Mouse (Mus musculus) thymus, adult 2 months (tissue): ENCODE data around the gene Ly6g5c. TPM values are rescaled to one million over a fixed set of nuclear protein-coding genes. Genes with fewer than 3 reads are reported as not detected.
"Not testable (repeated sequence)": the region's sequence is repeated elsewhere in the genome, so short reads cannot be mapped to it uniquely, and the experiment has no call there.

Source experiments
- DNase-seq: peaks from one replicate; pipeline ENCODE4 v3.0.0; 2021
- H3K27ac ChIP-seq: fragments of 200-500 bp; 2 replicates; pipeline ENCODE4 v1.5.1; 2012; ENCODE audit warnings: low read length, control low read depth; ENCODE audit not compliant: control insufficient read depth, insufficient read depth
- H3K27me3 ChIP-seq: fragments of 200-500 bp; 2 replicates; pipeline ENCODE4 v1.6.1; 2012; ENCODE audit warnings: mild to moderate bottlenecking, low read length, moderate library complexity, mixed read lengths; ENCODE audit not compliant: control insufficient read depth, insufficient read depth
- H3K36me3 ChIP-seq: fragments of 200-500 bp; 2 replicates; pipeline ENCODE4 v1.6.1; 2012; ENCODE audit warnings: mild to moderate bottlenecking, low read length, moderate library complexity; ENCODE audit not compliant: control insufficient read depth, insufficient read depth
- H3K4me1 ChIP-seq: fragments of 200-500 bp; replicated peaks from 2 replicates; pipeline ENCODE4 v1.6.1; 2012; ENCODE audit warnings: low read length; ENCODE audit not compliant: control insufficient read depth, insufficient read depth
- H3K4me3 ChIP-seq: fragments of 200-500 bp; 2 replicates; pipeline ENCODE4 v1.5.1; 2012; ENCODE audit warnings: mild to moderate bottlenecking, low read length, control low read depth, moderate library complexity; ENCODE audit not compliant: control insufficient read depth, insufficient read depth
- CTCF ChIP-seq: fragments of 200-500 bp; IDR thresholded peaks from 2 replicates; pipeline ENCODE4 v1.5.1; 2012; ENCODE audit warnings: mild to moderate bottlenecking, control low read depth, low read length, moderate library complexity, borderline replicate concordance; ENCODE audit not compliant: control insufficient read depth, poor library complexity, insufficient read depth; ENCODE audit errors: extremely low read depth
- POLR2A ChIP-seq: fragments of 200-500 bp; IDR thresholded peaks from 2 replicates; pipeline ENCODE4 v1.6.1; 2012; ENCODE audit warnings: mild to moderate bottlenecking, low read length, control low read depth, moderate library complexity; ENCODE audit not compliant: control insufficient read depth, poor library complexity, insufficient read depth; ENCODE audit errors: extremely low read depth
- WGBS: fragments of 180-500 bp; shearing (Covaris S2); methylation state at CpG from one replicate; pipeline ENCODE4 v1.1.7; 2018; 5-methylcytosine and 5-hydroxymethylcytosine counted together
- polyA plus RNA-seq: library from polyadenylated mRNA; depleted of rRNA; stranded (reverse); fragments of >200 nt; gene quantifications from 2 replicates; pipeline ENCODE4 v1.2.3, GENCODE M21; 2012

Gene Ly6g5c
- polyA plus RNA-seq, 1 experiment, result 0.27 TPM

- under 1% methylated on average over 19 of the region's 19 CpGs for WGBS
These were observed 13.8 kb downstream of the Ly6g5c start, which contains the start of gene Csnk2b for GRCm38 (mm10) chr17:35121871-35122303. Gene Csnk2b, minus strand, starts transcription at chr17:35122053.

GRCm38 (mm10) chr17:35123287-35123686 lies 15.2 kb downstream of the Ly6g5c start:
- 96% methylated on average over 9 of the region's 9 CpGs for WGBS
- H3K36me3 ChIP-seq, H3K4me3 ChIP-seq, H3K27ac ChIP-seq, H3K27me3 ChIP-seq, DNase-seq: not testable (repeated sequence)
- H3K4me1 ChIP-seq, result peaks cover 27% of the 10 kb centered on the region

More at GRCm38 (mm10) chr17:35121871-35122303, 13.8 kb downstream of the Ly6g5c start, which contains the start of gene Csnk2b:
- TF ChIP-seq CTCF (no peak), POLR2A (no peak)
- peak within 1 kb of the TSS; percentile 86 for H3K4me3 ChIP-seq
- peak; percentile 41 for DNase-seq
- peaks cover 17% of the 10 kb centered on the region for H3K4me1 ChIP-seq
- peaks cover 19% of the 10 kb centered on the region for H3K36me3 ChIP-seq
- no peaks in the 10 kb centered on the region for H3K27me3 ChIP-seq
- peak within 1 kb of the TSS; percentile 31 for H3K27ac ChIP-seq

GRCm38 (mm10) chr17:35124261-35124896 lies 16.3 kb downstream of the Ly6g5c start:
- 97% methylated on average over 12 of the region's 12 CpGs for WGBS
- H3K4me1 ChIP-seq, result peaks cover 27% of the 10 kb centered on the region
- not testable (repeated sequence) for DNase-seq, H3K27me3 ChIP-seq, H3K4me3 ChIP-seq, H3K27ac ChIP-seq, H3K36me3 ChIP-seq

GRCm38 (mm10) chr17:35125081-35125480 lies 17.0 kb downstream of the Ly6g5c start:
- peaks cover 27% of the 10 kb centered on the region for H3K4me1 ChIP-seq
- no peaks in the 10 kb centered on the region for H3K36me3 ChIP-seq
- no peaks in the 10 kb centered on the region for H3K27me3 ChIP-seq
- WGBS, result 96% methylated on average over 1 of the region's 1 CpGs
- no peak for DNase-seq
- H3K4me3 ChIP-seq, result no peak overlapping the region
- H3K27ac ChIP-seq, result no peak overlapping the region
- TF ChIP-seq CTCF, result no peak
- no peak for TF ChIP-seq POLR2A

GRCm38 (mm10) chr17:35125578-35125977 lies 17.5 kb downstream of the Ly6g5c start:
- H3K4me3 ChIP-seq, result no peak overlapping the region; the same call in 1 of the 2 replicates
- H3K4me1 ChIP-seq, result peaks cover 22% of the 10 kb centered on the region
- no peak for DNase-seq
- no peaks in the 10 kb centered on the region for H3K36me3 ChIP-seq
- WGBS, result 60% methylated on average over 6 of the region's 6 CpGs
- H3K27ac ChIP-seq, result no peak overlapping the region
- H3K27me3 ChIP-seq, result no peaks in the 10 kb centered on the region
- TF ChIP-seq CTCF, result no peak
- no peak for TF ChIP-seq POLR2A

GRCm38 (mm10) chr17:35126206-35126611 lies 18.1 kb downstream of the Ly6g5c start, which contains the start of gene D17H6S53E:
Gene D17H6S53E, plus strand, starts transcription at chr17:35126373.
- Histone ChIP-seq H3K27ac (peak within 1 kb of the TSS; percentile 81), H3K36me3 (no peaks in the 10 kb centered on the region), H3K4me3 (peak within 1 kb of the TSS; percentile 76), H3K27me3 (no peaks in the 10 kb centered on the region), H3K4me1 (peaks cover 22% of the 10 kb centered on the region)
- DNase-seq, result peak; percentile 85
- WGBS, result under 1% methylated on average over 36 of the region's 36 CpGs
- peak; percentile 79 for TF ChIP-seq POLR2A
- TF ChIP-seq CTCF, result peak; percentile 53; the same call in 1 of the 2 replicates

GRCm38 (mm10) chr17:35127017-35127416 lies 18.9 kb downstream of the Ly6g5c start:
- H3K36me3 ChIP-seq, result no peaks in the 10 kb centered on the region
- DNase-seq, result no peak
- peak overlapping the region; percentile 76 for H3K4me3 ChIP-seq
- peaks cover 22% of the 10 kb centered on the region for H3K4me1 ChIP-seq
- WGBS, result 34% methylated on average over 13 of the region's 13 CpGs
- H3K27me3 ChIP-seq, result no peaks in the 10 kb centered on the region
- TF ChIP-seq POLR2A (no peak), CTCF (no peak)
- peak overlapping the region; percentile 81 for H3K27ac ChIP-seq
